Mouse (Mus musculus) forebrain, embryonic 15.5 days (tissue): ENCODE results near the gene Postn. TPM values are rescaled to one million over a fixed set of nuclear protein-coding genes. Genes with fewer than 3 reads are reported as not detected.

ENCODE experiments used
- ATAC-seq: fragments of 200-750 bp; cut with Nextera tagmentation; replicated peaks from 2 replicates; pipeline ENCODE4 v1.8.0; 2017; ENCODE audit warnings: mild to moderate bottlenecking, moderate TSS enrichment, moderate library complexity
- H3K27ac ChIP-seq: fragments of 300-500 bp; sonication (generic); replicated peaks from 2 replicates; pipeline ENCODE4 v1.5.1; 2015; ENCODE audit warnings: mild to moderate bottlenecking, inconsistent platforms
- H3K27me3 ChIP-seq: fragments of 300-500 bp; sonication (generic); 2 replicates; pipeline ENCODE4 v1.6.1; 2015; ENCODE audit warnings: inconsistent platforms
- H3K36me3 ChIP-seq: fragments of 300-500 bp; sonication (generic); 2 replicates; pipeline ENCODE4 v1.6.1; 2015; ENCODE audit warnings: mild to moderate bottlenecking, inconsistent platforms
- H3K4me1 ChIP-seq: fragments of 300-500 bp; sonication (generic); 2 replicates; pipeline ENCODE4 v1.6.1; 2015; ENCODE audit warnings: inconsistent platforms
- H3K4me2 ChIP-seq: fragments of 300-500 bp; sonication (generic); replicated peaks from 2 replicates; pipeline ENCODE4 v1.6.1; 2015; ENCODE audit warnings: mild to moderate bottlenecking, inconsistent platforms
- H3K4me3 ChIP-seq: fragments of 300-500 bp; sonication (generic); 2 replicates; pipeline ENCODE4 v1.5.1; 2015; ENCODE audit warnings: mild to moderate bottlenecking, inconsistent platforms
- H3K9ac ChIP-seq: fragments of 300-500 bp; sonication (generic); replicated peaks from 2 replicates; pipeline ENCODE4 v1.6.1; 2015; ENCODE audit warnings: mild to moderate bottlenecking, inconsistent platforms
- H3K9me3 ChIP-seq: fragments of 300-500 bp; sonication (generic); 2 replicates; pipeline ENCODE4 v1.6.1; 2016; ENCODE audit warnings: inconsistent platforms
- WGBS: fragments of 180-500 bp; shearing (Covaris S2); methylation state at CpG from one replicate; pipeline ENCODE4 v1.1.7; 2015; ENCODE audit warnings: mixed read lengths; 5-methylcytosine and 5-hydroxymethylcytosine counted together
- polyA plus RNA-seq: library from polyadenylated mRNA; unstranded; fragments of >200 nt; fragmentation: Nextera tagmentation; extraction: Ambion mirVana; gene quantifications from 2 replicates; pipeline ENCODE4 v1.2.1, GENCODE M21; 2015

Postn gene
- polyA plus RNA-seq, 1 experiment from 2014 or later = 12.2 TPM

GRCm38 (mm10) chr3:54420983-54421382 lies 60.1 kb downstream of the Postn start:
- 85% methylated on average over 6 of the region's 6 CpGs for WGBS
- H3K4me1 ChIP-seq = no peaks in the 10 kb centered on the region
- no peaks in the 10 kb centered on the region for H3K36me3 ChIP-seq
- no peaks in the 10 kb centered on the region for H3K9me3 ChIP-seq
- H3K9ac ChIP-seq = no peak overlapping the region
- no peak for ATAC-seq
- H3K27me3 ChIP-seq = no peaks in the 10 kb centered on the region
- H3K4me2 ChIP-seq = no peak overlapping the region
- H3K4me3 ChIP-seq = no peak overlapping the region
- no peak overlapping the region for H3K27ac ChIP-seq

DNA sequence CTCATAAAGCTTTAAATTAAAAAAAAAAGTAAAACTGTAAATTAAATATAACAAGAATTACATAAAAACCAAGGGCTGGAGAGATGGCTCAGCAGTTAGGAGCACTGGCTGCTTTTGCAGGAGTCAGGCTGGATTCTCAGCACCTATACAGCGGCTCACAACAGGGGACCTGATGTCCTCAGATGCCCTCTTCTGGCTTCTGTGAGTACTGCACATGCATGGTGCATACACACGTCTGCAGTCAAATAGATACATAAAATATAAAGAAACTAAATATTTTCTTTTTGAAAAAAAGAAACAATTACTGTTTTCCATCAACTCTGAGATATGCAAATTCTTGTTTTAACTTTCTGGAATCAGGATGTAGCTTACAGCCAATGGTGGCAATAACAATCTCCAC lies 60.8 kb downstream of the Postn start:
- 92% methylated on average over 2 of the region's 2 CpGs for WGBS
- no peak overlapping the region for H3K9ac ChIP-seq
- no peak for ATAC-seq

GRCm38 (mm10) chr3:54424146-54424545 lies 63.2 kb downstream of the Postn start:
- Histone ChIP-seq H3K27ac (no peak overlapping the region), H3K4me1 (no peaks in the 10 kb centered on the region), H3K9ac (no peak overlapping the region), H3K27me3 (no peaks in the 10 kb centered on the region), H3K9me3 (no peaks in the 10 kb centered on the region), H3K4me2 (no peak overlapping the region), H3K4me3 (no peak overlapping the region), H3K36me3 (no peaks in the 10 kb centered on the region)
- WGBS = 93% methylated on average over 4 of the region's 4 CpGs
- ATAC-seq = no peak

More for the DNA sequence above, 60.8 kb downstream of the Postn start:
- H3K4me2 ChIP-seq = no peak overlapping the region
- H3K4me1 ChIP-seq = no peaks in the 10 kb centered on the region
- H3K27ac ChIP-seq = no peak overlapping the region
- no peaks in the 10 kb centered on the region for H3K36me3 ChIP-seq
- H3K4me3 ChIP-seq = no peak overlapping the region
- no peaks in the 10 kb centered on the region for H3K9me3 ChIP-seq
- no peaks in the 10 kb centered on the region for H3K27me3 ChIP-seq

DNA sequence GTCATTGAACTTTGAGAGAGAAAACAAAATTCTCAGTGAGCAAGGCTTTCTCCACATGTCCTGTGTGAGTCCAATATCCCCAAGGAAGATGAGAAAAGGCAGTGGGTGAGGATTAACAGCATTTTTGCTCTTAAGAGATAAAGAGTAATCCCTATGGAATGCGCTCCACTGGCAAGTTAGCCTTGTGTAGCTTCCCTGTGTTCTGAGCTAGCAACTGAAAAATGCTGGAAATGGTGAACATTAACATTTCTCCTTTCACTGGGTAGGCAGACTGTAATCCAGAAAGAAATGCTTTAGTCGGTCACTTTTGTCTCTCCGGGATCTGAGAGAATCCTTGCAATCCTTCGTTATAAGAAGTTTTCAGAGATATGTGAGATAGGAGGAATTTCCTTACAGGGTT lies 70.8 kb downstream of the Postn start:
- H3K27me3 ChIP-seq = no peaks in the 10 kb centered on the region
- no peak overlapping the region for H3K27ac ChIP-seq
- WGBS = 74% methylated on average over 4 of the region's 4 CpGs
- ATAC-seq = no peak
- no peaks in the 10 kb centered on the region for H3K9me3 ChIP-seq
- no peaks in the 10 kb centered on the region for H3K4me1 ChIP-seq
- H3K36me3 ChIP-seq = no peaks in the 10 kb centered on the region
- H3K4me2 ChIP-seq = no peak overlapping the region
- H3K9ac ChIP-seq = no peak overlapping the region
- no peak overlapping the region for H3K4me3 ChIP-seq

DNA sequence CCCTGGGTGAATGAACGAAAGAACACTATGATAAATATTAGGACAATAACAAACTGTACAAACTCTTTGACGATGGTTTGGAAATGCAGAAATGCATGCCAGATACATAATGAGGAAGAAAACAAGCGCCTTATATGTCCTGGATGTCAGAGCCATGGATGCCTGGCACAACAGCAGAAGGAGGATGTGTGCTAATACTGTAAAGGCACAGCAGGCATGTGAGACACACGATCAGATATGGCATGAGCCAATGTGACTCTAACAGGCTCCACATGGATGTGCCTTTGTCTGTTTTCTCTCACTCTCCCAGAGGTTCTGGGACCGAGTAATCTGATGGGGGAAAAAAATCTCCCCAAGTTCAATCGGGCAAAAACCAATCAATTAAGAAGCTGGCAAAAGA lies 71.3 kb downstream of the Postn start:
- H3K36me3 ChIP-seq = no peaks in the 10 kb centered on the region
- no peak overlapping the region for H3K4me2 ChIP-seq
- no peaks in the 10 kb centered on the region for H3K9me3 ChIP-seq
- no peak overlapping the region for H3K27ac ChIP-seq
- no peaks in the 10 kb centered on the region for H3K27me3 ChIP-seq
- ATAC-seq = no peak
- no peaks in the 10 kb centered on the region for H3K4me1 ChIP-seq
- H3K4me3 ChIP-seq = no peak overlapping the region
- no peak overlapping the region for H3K9ac ChIP-seq
- WGBS = 70% methylated on average over 6 of the region's 6 CpGs

DNA sequence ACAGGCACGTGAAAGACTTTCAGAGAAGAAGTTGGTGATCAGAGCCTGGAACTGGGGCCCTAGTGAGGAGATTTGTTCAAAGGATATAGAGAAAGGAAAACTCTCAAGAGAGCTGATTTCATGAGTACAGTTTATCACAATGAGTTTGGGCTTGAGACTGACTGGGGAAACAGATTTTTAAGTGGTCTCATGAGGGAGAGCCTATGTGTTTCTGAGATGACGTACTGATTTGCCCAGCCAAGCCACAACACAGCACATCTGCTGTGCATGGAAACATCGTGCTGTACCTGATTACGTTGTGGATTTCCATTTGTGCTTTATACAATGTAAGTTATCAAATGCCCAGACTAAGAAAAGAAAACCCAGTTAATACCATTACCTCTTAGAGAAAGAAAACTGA lies 71.7 kb downstream of the Postn start:
- Histone ChIP-seq H3K27me3 (no peaks in the 10 kb centered on the region), H3K4me2 (no peak overlapping the region), H3K36me3 (no peaks in the 10 kb centered on the region), H3K4me3 (no peak overlapping the region), H3K9me3 (no peaks in the 10 kb centered on the region), H3K27ac (no peak overlapping the region), H3K4me1 (no peaks in the 10 kb centered on the region), H3K9ac (no peak overlapping the region)
- WGBS = 64% methylated on average over 4 of the region's 4 CpGs
- no peak for ATAC-seq

GRCm38 (mm10) chr3:54434571-54434970 lies 73.7 kb downstream of the Postn start:
- Histone ChIP-seq H3K27me3 (no peaks in the 10 kb centered on the region), H3K9me3 (no peaks in the 10 kb centered on the region), H3K4me2 (no peak overlapping the region), H3K27ac (no peak overlapping the region), H3K4me1 (no peaks in the 10 kb centered on the region), H3K36me3 (no peaks in the 10 kb centered on the region), H3K4me3 (no peak overlapping the region), H3K9ac (no peak overlapping the region)
- no peak for ATAC-seq
- WGBS = 90% methylated on average over 6 of the region's 6 CpGs

- no peak for ATAC-seq
- no peaks in the 10 kb centered on the region for H3K36me3 ChIP-seq
- WGBS = 90% methylated on average over 1 of the region's 1 CpGs
Measured at GRCm38 (mm10) chr3:54436373-54436964, 75.6 kb downstream of the Postn start.

More at GRCm38 (mm10) chr3:54436373-54436964, 75.6 kb downstream of the Postn start:
- Histone ChIP-seq H3K27me3 (no peaks in the 10 kb centered on the region), H3K9me3 (no peaks in the 10 kb centered on the region), H3K4me1 (no peaks in the 10 kb centered on the region), H3K4me2 (no peak overlapping the region), H3K4me3 (no peak overlapping the region), H3K27ac (no peak overlapping the region), H3K9ac (no peak overlapping the region)

Other genes with a start within 250 kb of the Postn start
- 11.6 and 13.2 TPM in 2 replicates for gene Trpc4, start 205.1 kb upstream of the Postn start, polyA plus RNA-seq